Mouse (Mus musculus) kidney, postnatal 0 days (tissue): Measurements from ENCODE around the gene Prok1. TPM values are rescaled to one million over a fixed set of nuclear protein-coding genes. Genes with fewer than 3 reads are reported as not detected.

Source experiments
- ATAC-seq: fragments of 200-750 bp; cut with Nextera tagmentation; replicated peaks from 2 replicates; pipeline ENCODE4 v1.8.0; 2017; ENCODE audit warnings: low read depth, moderate number of reproducible peaks, moderate TSS enrichment, moderate library complexity; ENCODE audit not compliant: low FRiP score
- DNase-seq: peaks from one replicate; pipeline ENCODE4 v3.0.0-alpha.2; 2016; ENCODE audit warnings: low spot score
- H3K27ac ChIP-seq: fragments of 300-500 bp; sonication (generic); 2 replicates; pipeline ENCODE4 v1.5.1; 2014; ENCODE audit warnings: mild to moderate bottlenecking
- H3K27me3 ChIP-seq: fragments of 300-500 bp; sonication (generic); 2 replicates; pipeline ENCODE4 v1.6.1; 2014; ENCODE audit warnings: low read length, mixed read lengths; ENCODE audit not compliant: insufficient read depth
- H3K36me3 ChIP-seq: fragments of 300-500 bp; sonication (generic); 2 replicates; pipeline ENCODE4 v1.6.1; 2014; ENCODE audit warnings: low read length, mixed read lengths; ENCODE audit not compliant: insufficient read depth
- H3K4me1 ChIP-seq: fragments of 300-500 bp; sonication (generic); replicated peaks from 2 replicates; pipeline ENCODE4 v1.6.1; 2014; ENCODE audit warnings: antibody characterized with exemption, low read length, mixed read lengths; ENCODE audit not compliant: insufficient read depth
- H3K4me2 ChIP-seq: fragments of 300-500 bp; sonication (generic); 2 replicates; pipeline ENCODE4 v1.6.1; 2014; ENCODE audit warnings: mild to moderate bottlenecking, low read length, moderate library complexity, mixed read lengths
- H3K4me3 ChIP-seq: fragments of 300-500 bp; sonication (generic); replicated peaks from 2 replicates; pipeline ENCODE4 v1.5.1; 2014; ENCODE audit warnings: low read depth, low read length
- H3K9ac ChIP-seq: fragments of 300-500 bp; sonication (generic); 2 replicates; pipeline ENCODE4 v1.6.1; 2014; ENCODE audit warnings: low read depth, low read length
- H3K9me3 ChIP-seq: fragments of 300-500 bp; sonication (generic); replicated peaks from 2 replicates; pipeline ENCODE4 v1.6.1; 2016; ENCODE audit warnings: low read length, inconsistent platforms, mixed read lengths
- CTCF ChIP-seq: IDR thresholded peaks from 2 replicates; pipeline ENCODE4 v1.5.1; 2016; ENCODE audit warnings: antibody characterized with exemption, low read depth, mild to moderate bottlenecking, moderate library complexity
- WGBS: fragments of 180-500 bp; shearing (Covaris S2); extraction: QIAGEN DNeasy Blood & Tissue Kit; methylation state at CpG from one replicate; pipeline ENCODE4 v1.1.7; 2014; 5-methylcytosine and 5-hydroxymethylcytosine counted together
- polyA plus RNA-seq: library from polyadenylated mRNA; unstranded; fragments of >200 nt; fragmentation: Nextera tagmentation; extraction: Ambion mirVana; gene quantifications from 2 replicates; pipeline ENCODE4 v1.2.1, GENCODE M21; 2015

Prok1 gene
- polyA plus RNA-seq, 1 experiment from 2014 or later, result 0.09 TPM

DNA sequence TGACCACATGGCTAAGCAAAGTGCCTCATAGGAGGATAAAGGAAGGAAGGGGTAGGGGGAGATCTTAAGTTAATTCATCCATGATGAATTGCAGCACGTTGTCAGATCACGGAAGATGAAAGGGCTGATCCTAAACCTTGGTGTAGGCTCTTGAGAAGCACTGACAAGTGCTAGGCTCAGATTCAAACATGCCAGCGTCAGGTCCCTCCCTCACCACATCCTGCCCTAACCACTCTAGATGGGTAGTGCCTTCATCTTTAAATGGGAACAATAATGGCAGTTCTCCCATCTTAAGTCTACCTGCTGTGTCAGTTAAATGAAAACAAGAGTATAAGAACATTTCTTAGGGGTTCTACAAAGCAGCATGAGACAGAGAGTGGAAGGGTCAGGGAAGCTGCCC, 53.9 kb downstream of the Prok1 start:
- ATAC-seq, result no peak
- Histone ChIP-seq H3K4me2 (no peak overlapping the region), H3K27me3 (no peaks in the 10 kb centered on the region), H3K9ac (no peak overlapping the region), H3K4me1 (no peaks in the 10 kb centered on the region), H3K27ac (no peak overlapping the region), H3K36me3 (no peaks in the 10 kb centered on the region), H3K9me3 (no peaks in the 10 kb centered on the region), H3K4me3 (no peak overlapping the region)
- WGBS, result 62% methylated on average over 3 of the region's 3 CpGs
- TF ChIP-seq CTCF, result no peak
- no peak for DNase-seq

DNA sequence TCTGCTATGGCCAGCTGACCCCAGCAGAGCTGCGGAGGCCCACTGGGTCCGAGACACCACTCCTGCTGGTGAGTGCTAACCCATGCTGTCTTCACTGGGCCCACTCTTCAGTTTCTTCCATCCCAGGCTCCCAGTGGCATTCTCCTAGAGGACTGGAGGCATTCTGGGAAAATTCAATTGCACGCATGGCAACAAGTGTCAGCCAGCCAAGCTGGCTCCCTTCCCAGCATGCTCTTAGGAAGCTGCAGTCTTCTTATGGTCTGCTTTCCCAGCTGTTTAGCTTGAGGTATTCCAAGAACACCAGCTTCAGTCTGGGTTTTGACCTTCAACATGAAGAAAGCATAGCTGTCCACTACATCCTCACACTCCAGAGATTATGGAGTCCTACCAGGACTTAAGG, 56.3 kb downstream of the Prok1 start:
- H3K9ac ChIP-seq, result no peak overlapping the region
- TF ChIP-seq CTCF, result no peak
- no peaks in the 10 kb centered on the region for H3K9me3 ChIP-seq
- no peak for DNase-seq
- H3K4me2 ChIP-seq, result no peak overlapping the region
- no peaks in the 10 kb centered on the region for H3K27me3 ChIP-seq
- WGBS, result 70% methylated on average over 3 of the region's 3 CpGs
- no peak overlapping the region for H3K4me3 ChIP-seq
- no peaks in the 10 kb centered on the region for H3K4me1 ChIP-seq
- no peak for ATAC-seq
- H3K36me3 ChIP-seq, result no peaks in the 10 kb centered on the region
- H3K27ac ChIP-seq, result no peak overlapping the region

Other genes with a start within 250 kb of the Prok1 start
- gene Kcna3, start 203.5 kb downstream of the Prok1 start, polyA plus RNA-seq, result 0.59 and 0.73 TPM in 2 replicates
- gene Kcna2, start 138.6 kb downstream of the Prok1 start, polyA plus RNA-seq, result 0.03 and 0.06 TPM in 2 replicates
- gene Kcna10, start 56.7 kb downstream of the Prok1 start, polyA plus RNA-seq, result not detected in 2 replicates
- gene Cym, start 18.0 kb downstream of the Prok1 start, polyA plus RNA-seq, result 0.93 and 1.2 TPM in 2 replicates
- not detected in 2 replicates for gene A630076J17Rik, start 9.1 kb downstream of the Prok1 start, polyA plus RNA-seq
- gene Lamtor5, start 39.2 kb upstream of the Prok1 start, polyA plus RNA-seq, result 247 and 248 TPM in 2 replicates
- gene Slc16a4, start 51.5 kb upstream of the Prok1 start, polyA plus RNA-seq, result 20.8 and 22.7 TPM in 2 replicates
- 12.7 and 12.8 TPM in 2 replicates for gene Rbm15, start 94.0 kb upstream of the Prok1 start, polyA plus RNA-seq
- 0.08 and 0.12 TPM in 2 replicates for gene Kcnc4, start 219.8 kb upstream of the Prok1 start, polyA plus RNA-seq